9 mouse cellular contexts compared by ENCODE assay signal in genomic region chr3:129686698-129687333, GRCm38 (mm10).
DNase-seq lines count a peak whose midpoint lies in the region; ATAC-seq and TF ChIP-seq lines count a peak whose summit lies in the region.
"Had no signal": no experiment of that assay in that cellular context is flagged by ENCODE, and none has a peak within 500 bp of the region (broad histone marks: within the 10 kb centered on the region; RNA-seq: fewer than 3 reads in every experiment).

No protein-coding gene starts in this region.

- H3K27ac ChIP-seq in embryonic facial prominence, embryonic 11.5 days (replicated peaks; ENCODE audit: low read depth, low read length), result no peak overlapping the region
- H3K27ac ChIP-seq in hindbrain, embryonic 16.5 days (ENCODE audit: low read depth, low read length), result no peak overlapping the region
- no peak overlapping the region for H3K27ac ChIP-seq in midbrain, embryonic 10.5 days (replicated peaks)
- no peak overlapping the region for H3K27ac ChIP-seq in stomach, postnatal 0 days (replicated peaks)
- H3K27ac ChIP-seq: embryonic facial prominence, embryonic 15.5 days had no signal

- H3K27me3 ChIP-seq in embryonic facial prominence, embryonic 11.5 days (ENCODE audit: control insufficient read depth, insufficient read depth, low read length), result no peaks in the 10 kb centered on the region
- H3K27me3 ChIP-seq in hindbrain, embryonic 16.5 days (replicated peaks; ENCODE audit: control insufficient read depth, insufficient read depth, low read length), result no peaks in the 10 kb centered on the region
- no peaks in the 10 kb centered on the region for H3K27me3 ChIP-seq in midbrain, embryonic 10.5 days (ENCODE audit: low read depth, poor library complexity, severe bottlenecking)
- H3K27me3 ChIP-seq in stomach, postnatal 0 days (ENCODE audit: control insufficient read depth, insufficient read depth, low read length), result no peaks in the 10 kb centered on the region
- H3K27me3 ChIP-seq: embryonic facial prominence, embryonic 15.5 days had no signal

- H3K9ac ChIP-seq in embryonic facial prominence, embryonic 11.5 days (replicated peaks; ENCODE audit: low read length), result no peak overlapping the region
- H3K9ac ChIP-seq in hindbrain, embryonic 16.5 days (ENCODE audit: low read depth, low read length), result no peak overlapping the region
- no peak overlapping the region for H3K9ac ChIP-seq in stomach, postnatal 0 days (ENCODE audit: low read length)
- H3K9ac ChIP-seq: embryonic facial prominence, embryonic 15.5 days had no signal

- TF ChIP-seq CTCF in stomach, postnatal 0 days (IDR thresholded peaks at IDR 0.05; ENCODE audit: low read depth), result peak; percentile 87

- no peaks in the 10 kb centered on the region for H3K36me3 ChIP-seq in embryonic facial prominence, embryonic 11.5 days (replicated peaks; ENCODE audit: control insufficient read depth, insufficient read depth, low read depth, low read length)
- no peaks in the 10 kb centered on the region for H3K36me3 ChIP-seq in hindbrain, embryonic 16.5 days (ENCODE audit: control insufficient read depth, insufficient read depth, low read length)
- no peaks in the 10 kb centered on the region for H3K36me3 ChIP-seq in midbrain, embryonic 10.5 days
- no peaks in the 10 kb centered on the region for H3K36me3 ChIP-seq in stomach, postnatal 0 days (ENCODE audit: control insufficient read depth, insufficient read depth, low read length)
- H3K36me3 ChIP-seq: embryonic facial prominence, embryonic 15.5 days had no signal

- no peak overlapping the region for H3K4me3 ChIP-seq in embryonic facial prominence, embryonic 11.5 days (ENCODE audit: low read depth, low read length)
- H3K4me3 ChIP-seq in hindbrain, embryonic 16.5 days (ENCODE audit: low read length), result no peak overlapping the region
- no peak overlapping the region for H3K4me3 ChIP-seq in midbrain, embryonic 10.5 days
- no peak overlapping the region for H3K4me3 ChIP-seq in stomach, postnatal 0 days (ENCODE audit: low read depth, low read length)
- H3K4me3 ChIP-seq: embryonic facial prominence, embryonic 15.5 days had no signal

- no peak; the same call in 1 of the 2 replicates for ATAC-seq in embryonic facial prominence, embryonic 11.5 days (replicated peaks; ENCODE audit: insufficient number of reproducible peaks, low FRiP score, low TSS enrichment, low read depth)
- ATAC-seq in hindbrain, embryonic 16.5 days, result peak; percentile 70
- no peak for ATAC-seq in stomach, postnatal 0 days (ENCODE audit: low FRiP score, low TSS enrichment)

- H3K9me3 ChIP-seq in embryonic facial prominence, embryonic 11.5 days (replicated peaks; ENCODE audit: control insufficient read depth, low read length), result no peaks in the 10 kb centered on the region
- no peaks in the 10 kb centered on the region for H3K9me3 ChIP-seq in hindbrain, embryonic 16.5 days (ENCODE audit: control insufficient read depth, low read length)
- no peaks in the 10 kb centered on the region for H3K9me3 ChIP-seq in midbrain, embryonic 10.5 days (replicated peaks)
- no peaks in the 10 kb centered on the region for H3K9me3 ChIP-seq in stomach, postnatal 0 days (ENCODE audit: control insufficient read depth, low read length)
- H3K9me3 ChIP-seq: embryonic facial prominence, embryonic 15.5 days had no signal

- H3K4me1 ChIP-seq in embryonic facial prominence, embryonic 11.5 days (ENCODE audit: control insufficient read depth, insufficient read depth, low read length), result no peaks in the 10 kb centered on the region
- H3K4me1 ChIP-seq in hindbrain, embryonic 16.5 days (ENCODE audit: control insufficient read depth, insufficient read depth, low read depth, low read length), result no peaks in the 10 kb centered on the region
- H3K4me1 ChIP-seq in midbrain, embryonic 10.5 days, result no peaks in the 10 kb centered on the region
- H3K4me1 ChIP-seq in stomach, postnatal 0 days (replicated peaks; ENCODE audit: control insufficient read depth, insufficient read depth), result no peaks in the 10 kb centered on the region
- H3K4me1 ChIP-seq: embryonic facial prominence, embryonic 15.5 days had no signal

- no peak overlapping the region for H3K4me2 ChIP-seq in embryonic facial prominence, embryonic 11.5 days (ENCODE audit: low read depth, low read length)
- H3K4me2 ChIP-seq in hindbrain, embryonic 16.5 days (ENCODE audit: low read length), result no peak overlapping the region
- no peak overlapping the region for H3K4me2 ChIP-seq in stomach, postnatal 0 days (replicated peaks; ENCODE audit: low read depth)
- H3K4me2 ChIP-seq: embryonic facial prominence, embryonic 15.5 days had no signal

- peak; percentile 56 for DNase-seq in ovary, postnatal 14 days (ENCODE audit: low spot score)
- DNase-seq in ovary, adult 18-20 months (ENCODE audit: low spot score), result no peak
- peak; percentile 70 for DNase-seq in adrenal gland, postnatal 14 days
- DNase-seq in embryonic facial prominence, embryonic 11.5 days (ENCODE audit: low spot score), result peak; percentile 92
- DNase-seq in layer of hippocampus, postnatal 14 days (ENCODE audit: low spot score in 2 of 2), result peak; percentile 60 to 87
- peak; percentile 40 for DNase-seq in midbrain, embryonic 10.5 days (ENCODE audit: low spot score)
- peak; percentile 44 for DNase-seq in stomach, postnatal 0 days (ENCODE audit: low spot score)

- TF ChIP-seq EP300 in stomach, postnatal 0 days (optimal IDR thresholded peaks at IDR 0.05), result no peak

- 53% methylated on average over 8 of the region's 8 CpGs for WGBS in embryonic facial prominence, embryonic 11.5 days
- WGBS in hindbrain, embryonic 16.5 days, result 60% methylated on average over 8 of the region's 8 CpGs
- WGBS in midbrain, embryonic 10.5 days, result 56% methylated on average over 8 of the region's 8 CpGs
- 56% methylated on average over 8 of the region's 8 CpGs for WGBS in stomach, postnatal 0 days
